Mouse (Mus musculus): Measurements from ENCODE around the gene Grm4. TPM values are rescaled to one million over a fixed set of nuclear protein-coding genes. Genes with fewer than 3 reads are reported as not detected.

Gene Grm4
- polyA plus RNA-seq, 1 experiment = 1.1 TPM

GRCm38 (mm10) chr17:27534718-27535117, 13.5 kb upstream of the Grm4 start:
- Histone ChIP-seq H3K4me3 (replicated peaks; ENCODE audit: extremely low read depth, low read depth, low read length) (no peak overlapping the region), H3K4me1 (ENCODE audit: control insufficient read depth, insufficient read depth, low read length) (no peaks in the 10 kb centered on the region)
- WGBS = 3% methylated on average over 10 of the region's 10 CpGs
- peak; percentile 91 for DNase-seq
- TF ChIP-seq CTCF (IDR thresholded peaks at IDR 0.05; ENCODE audit: insufficient read depth, low read length) (peak; percentile 100), POLR2A (IDR thresholded peaks at IDR 0.05; ENCODE audit: borderline replicate concordance, extremely low read depth, low read depth, low read length) (no peak)

GRCm38 (mm10) chr17:27533354-27533753, 12.2 kb upstream of the Grm4 start:
- Histone ChIP-seq H3K4me3 (replicated peaks; ENCODE audit: extremely low read depth, low read depth, low read length) (no peak overlapping the region), H3K4me1 (ENCODE audit: control insufficient read depth, insufficient read depth, low read length) (no peaks in the 10 kb centered on the region)
- WGBS = 91% methylated on average over 3 of the region's 3 CpGs
- TF ChIP-seq POLR2A (IDR thresholded peaks at IDR 0.05; ENCODE audit: borderline replicate concordance, extremely low read depth, low read depth, low read length) (no peak), CTCF (IDR thresholded peaks at IDR 0.05; ENCODE audit: insufficient read depth, low read length) (0 out of 2 replicates have a peak, but pooled peaks have one; percentile 25)
- DNase-seq = no peak

GRCm38 (mm10) chr17:27532095-27532494, 10.9 kb upstream of the Grm4 start:
- Histone ChIP-seq H3K4me3 (replicated peaks; ENCODE audit: extremely low read depth, low read depth, low read length) (no peak overlapping the region), H3K4me1 (ENCODE audit: control insufficient read depth, insufficient read depth, low read length) (no peaks in the 10 kb centered on the region)
- TF ChIP-seq CTCF (IDR thresholded peaks at IDR 0.05; ENCODE audit: insufficient read depth, low read length) (no peak), POLR2A (IDR thresholded peaks at IDR 0.05; ENCODE audit: borderline replicate concordance, extremely low read depth, low read depth, low read length) (no peak)
- DNase-seq = no peak
- 76% methylated on average over 8 of the region's 8 CpGs for WGBS

- no peak overlapping the region for H3K4me3 ChIP-seq (replicated peaks; ENCODE audit: extremely low read depth, low read depth, low read length)
- H3K4me1 ChIP-seq (ENCODE audit: control insufficient read depth, insufficient read depth, low read length) = no peaks in the 10 kb centered on the region
- no peak for DNase-seq
- no peak for TF ChIP-seq CTCF (IDR thresholded peaks at IDR 0.05; ENCODE audit: insufficient read depth, low read length)
- no peak for TF ChIP-seq POLR2A (IDR thresholded peaks at IDR 0.05; ENCODE audit: borderline replicate concordance, extremely low read depth, low read depth, low read length)
- WGBS = 58% methylated on average over 5 of the region's 5 CpGs
Measured at GRCm38 (mm10) chr17:27528767-27529166, 7.6 kb upstream of the Grm4 start.

- DNase-seq = no peak
- no peak for TF ChIP-seq CTCF (IDR thresholded peaks at IDR 0.05; ENCODE audit: insufficient read depth, low read length)
- no peak for TF ChIP-seq POLR2A (IDR thresholded peaks at IDR 0.05; ENCODE audit: borderline replicate concordance, extremely low read depth, low read depth, low read length)
- no peak overlapping the region for H3K4me3 ChIP-seq (replicated peaks; ENCODE audit: extremely low read depth, low read depth, low read length)
- no peaks in the 10 kb centered on the region for H3K4me1 ChIP-seq (ENCODE audit: control insufficient read depth, insufficient read depth, low read length)
- 54% methylated on average over 8 of the region's 8 CpGs for WGBS
Measured at GRCm38 (mm10) chr17:27528030-27528429, 6.8 kb upstream of the Grm4 start.

GRCm38 (mm10) chr17:27527188-27527587, 6.0 kb upstream of the Grm4 start:
- 47% methylated on average over 6 of the region's 6 CpGs for WGBS
- DNase-seq = no peak
- TF ChIP-seq POLR2A (IDR thresholded peaks at IDR 0.05; ENCODE audit: borderline replicate concordance, extremely low read depth, low read depth, low read length) (no peak), CTCF (IDR thresholded peaks at IDR 0.05; ENCODE audit: insufficient read depth, low read length) (no peak)

GRCm38 (mm10) chr17:27523121-27523520, 1.9 kb upstream of the Grm4 start:
- Histone ChIP-seq H3K4me3 (replicated peaks; ENCODE audit: extremely low read depth, low read depth, low read length) (no peak overlapping the region), H3K4me1 (ENCODE audit: control insufficient read depth, insufficient read depth, low read length) (no peaks in the 10 kb centered on the region)
- 65% methylated on average over 7 of the region's 7 CpGs for WGBS
- TF ChIP-seq POLR2A (IDR thresholded peaks at IDR 0.05; ENCODE audit: borderline replicate concordance, extremely low read depth, low read depth, low read length) (no peak), CTCF (IDR thresholded peaks at IDR 0.05; ENCODE audit: insufficient read depth, low read length) (no peak)
- no peak for DNase-seq

More at GRCm38 (mm10) chr17:27527188-27527587, 6.0 kb upstream of the Grm4 start:
- H3K4me1 ChIP-seq (ENCODE audit: control insufficient read depth, insufficient read depth, low read length) = no peaks in the 10 kb centered on the region
- no peak overlapping the region for H3K4me3 ChIP-seq (replicated peaks; ENCODE audit: extremely low read depth, low read depth, low read length)

- no peaks in the 10 kb centered on the region for H3K4me1 ChIP-seq (ENCODE audit: control insufficient read depth, insufficient read depth, low read length)
- under 1% methylated on average over 27 of the region's 27 CpGs for WGBS
- TF ChIP-seq POLR2A (IDR thresholded peaks at IDR 0.05; ENCODE audit: borderline replicate concordance, extremely low read depth, low read depth, low read length) = no peak
- TF ChIP-seq CTCF (IDR thresholded peaks at IDR 0.05; ENCODE audit: insufficient read depth, low read length) = peak; percentile 54
- no peak overlapping the region for H3K4me3 ChIP-seq (replicated peaks; ENCODE audit: extremely low read depth, low read depth, low read length)
- peak; percentile 46 for DNase-seq
Measured at GRCm38 (mm10) chr17:27520557-27520956, 646 bp downstream of the Grm4 start.

- no peak for TF ChIP-seq CTCF (IDR thresholded peaks at IDR 0.05; ENCODE audit: insufficient read depth, low read length)
- no peak for TF ChIP-seq POLR2A (IDR thresholded peaks at IDR 0.05; ENCODE audit: borderline replicate concordance, extremely low read depth, low read depth, low read length)
- H3K4me3 ChIP-seq (replicated peaks; ENCODE audit: extremely low read depth, low read depth, low read length) = no peak overlapping the region
Measured at GRCm38 (mm10) chr17:27518700-27519595, 2.3 kb downstream of the Grm4 start.

GRCm38 (mm10) chr17:27518296-27518695, 2.9 kb downstream of the Grm4 start:
- 30% methylated on average over 9 of the region's 9 CpGs for WGBS

More at GRCm38 (mm10) chr17:27518700-27519595, 2.3 kb downstream of the Grm4 start:
- DNase-seq = no peak
- 50% methylated on average over 15 of the region's 15 CpGs for WGBS
- H3K4me1 ChIP-seq (ENCODE audit: control insufficient read depth, insufficient read depth, low read length) = no peaks in the 10 kb centered on the region

More at GRCm38 (mm10) chr17:27518296-27518695, 2.9 kb downstream of the Grm4 start:
- H3K4me1 ChIP-seq (ENCODE audit: control insufficient read depth, insufficient read depth, low read length) = no peaks in the 10 kb centered on the region
- no peak for DNase-seq
- TF ChIP-seq CTCF (IDR thresholded peaks at IDR 0.05; ENCODE audit: insufficient read depth, low read length) (no peak), POLR2A (IDR thresholded peaks at IDR 0.05; ENCODE audit: borderline replicate concordance, extremely low read depth, low read depth, low read length) (no peak)
- H3K4me3 ChIP-seq (replicated peaks; ENCODE audit: extremely low read depth, low read depth, low read length) = no peak overlapping the region

Data from lung, adult 2 months (tissue).